13 mouse cellular contexts compared by ENCODE assay signal in genomic region chr6:17923370-17923769, GRCm38 (mm10).
DNase-seq lines count a peak whose midpoint lies in the region; ATAC-seq lines count a peak whose summit lies in the region.
"Had no signal": no experiment of that assay in that cellular context is flagged by ENCODE, and none has a peak within 500 bp of the region (broad histone marks: within the 10 kb centered on the region; RNA-seq: fewer than 3 reads in every experiment).

No protein-coding gene starts in this region.

- H3K4me3 ChIP-seq in lung, embryonic 15.5 days, result no peak overlapping the region
- H3K4me3 ChIP-seq: embryonic facial prominence, embryonic 10.5 days; heart, embryonic 10.5 days; midbrain, embryonic 12.5 days had no signal

- 0 out of 2 replicates have a peak, but pooled peaks cover 5% of the 10 kb centered on the region for H3K36me3 ChIP-seq in lung, embryonic 15.5 days
- H3K36me3 ChIP-seq: embryonic facial prominence, embryonic 10.5 days had no signal

- DNase-seq in cerebellum, adult 9-10 months, result peak; percentile 63
- no peak for DNase-seq in cerebellum, adult 11-12 months
- no peak for DNase-seq in lung, adult 18-20 months
- DNase-seq in 416B (ENCODE audit: low read depth), result peak; percentile 8
- peak; percentile 81 for DNase-seq in brain, adult 2 months (ENCODE audit: low read depth, low spot score)
- DNase-seq in layer of hippocampus, adult 18-20 months (ENCODE audit: low spot score in 2 of 2), result no peak
- no peak for DNase-seq in kidney, postnatal 25 days
- DNase-seq: cerebellum, postnatal 14 days; gastrocnemius, postnatal 14 days had no signal

- peak; percentile 40; the same call in 1 of the 2 replicates for ATAC-seq in lung, embryonic 15.5 days (ENCODE audit: borderline replicate concordance, extremely low read depth, low FRiP score, low TSS enrichment)

- peaks cover 30% of the 10 kb centered on the region for H3K4me1 ChIP-seq in lung, embryonic 15.5 days

- no peak overlapping the region for H3K4me2 ChIP-seq in lung, embryonic 15.5 days
- H3K4me2 ChIP-seq: midbrain, embryonic 12.5 days had no signal

- no peaks in the 10 kb centered on the region for H3K9me3 ChIP-seq in lung, embryonic 15.5 days
- H3K9me3 ChIP-seq: embryonic facial prominence, embryonic 10.5 days; heart, embryonic 10.5 days; midbrain, embryonic 12.5 days had no signal

- H3K9ac ChIP-seq in lung, embryonic 15.5 days, result no peak overlapping the region
- H3K9ac ChIP-seq: midbrain, embryonic 12.5 days had no signal

- H3K27me3 ChIP-seq in lung, embryonic 15.5 days, result no peaks in the 10 kb centered on the region
- H3K27me3 ChIP-seq: midbrain, embryonic 12.5 days had no signal

- peak overlapping the region; percentile 64 for H3K27ac ChIP-seq in lung, embryonic 15.5 days
- H3K27ac ChIP-seq: embryonic facial prominence, embryonic 10.5 days; heart, embryonic 10.5 days; midbrain, embryonic 12.5 days had no signal

- 23% methylated on average over 3 of the region's 3 CpGs for WGBS in lung, embryonic 15.5 days

Comparison
In these comparisons a context has a peak if more than half of its experiments do, and no peak if none do; other contexts are left out.
1. DNase-seq: peak in cerebellum, adult 9-10 months (single experiment), 416B (single experiment) and brain, adult 2 months (single experiment); none in cerebellum, adult 11-12 months (single experiment), lung, adult 18-20 months (0 of 2), layer of hippocampus, adult 18-20 months (0 of 2) and kidney, postnatal 25 days (0 of 2).